Comparison of ENCODE assay signal across 28 mouse cellular contexts in genomic region chr9:54946256-54946655, GRCm38 (mm10). TPM values are rescaled to one million over a fixed set of nuclear protein-coding genes. Genes with fewer than 3 reads are reported as not detected.
A peak's percentile ranks its signal among the peaks of the same experiment; 100 is the strongest.
DNase-seq lines count a peak whose midpoint lies in the region; ATAC-seq and TF ChIP-seq lines count a peak whose summit lies in the region.
"Had no signal": no experiment of that assay in that cellular context is flagged by ENCODE, and none has a peak within 500 bp of the region (broad histone marks: within the 10 kb centered on the region; RNA-seq: fewer than 3 reads in every experiment).

No protein-coding gene starts in this region.

- no peak overlapping the region for H3K27ac ChIP-seq in limb, embryonic 14.5 days (replicated peaks; ENCODE audit: low read depth, low read length)
- H3K27ac ChIP-seq in limb, embryonic 10.5 days: no peak overlapping the region
- H3K27ac ChIP-seq in embryonic facial prominence, embryonic 14.5 days (replicated peaks; ENCODE audit: low read depth, low read length): no peak overlapping the region; the same call in 1 of the 2 replicates
- H3K27ac ChIP-seq: embryonic facial prominence, embryonic 15.5 days; hindbrain, embryonic 15.5 days; kidney, postnatal 0 days; midbrain, embryonic 10.5 days; neural tube, embryonic 15.5 days; stomach, embryonic 15.5 days had no signal

- peak; percentile 21; the same call in 1 of the 2 replicates for ATAC-seq in frontal cortex, adult (ENCODE audit: low TSS enrichment)
- no peak for ATAC-seq in limb, embryonic 14.5 days (ENCODE audit: low FRiP score, low read depth)
- ATAC-seq in embryonic facial prominence, embryonic 14.5 days (ENCODE audit: low read depth): no peak
- ATAC-seq: liver, postnatal 0 days; lung, postnatal 0 days; midbrain, embryonic 16.5 days had no signal

- H3K9ac ChIP-seq in limb, embryonic 14.5 days (ENCODE audit: low read depth, low read length, severe bottlenecking): no peak overlapping the region
- no peak overlapping the region for H3K9ac ChIP-seq in embryonic facial prominence, embryonic 14.5 days (ENCODE audit: low read depth, low read length)
- H3K9ac ChIP-seq: embryonic facial prominence, embryonic 15.5 days; hindbrain, embryonic 15.5 days; liver, postnatal 0 days; neural tube, embryonic 15.5 days; stomach, embryonic 15.5 days had no signal

- H3K9me3 ChIP-seq in limb, embryonic 14.5 days (ENCODE audit: control insufficient read depth, low read length): no peaks in the 10 kb centered on the region
- H3K9me3 ChIP-seq in limb, embryonic 10.5 days (replicated peaks): no peaks in the 10 kb centered on the region
- H3K9me3 ChIP-seq in embryonic facial prominence, embryonic 14.5 days (ENCODE audit: control insufficient read depth, low read length): no peaks in the 10 kb centered on the region
- H3K9me3 ChIP-seq: embryonic facial prominence, embryonic 15.5 days; hindbrain, embryonic 15.5 days; midbrain, embryonic 10.5 days; neural tube, embryonic 15.5 days; stomach, embryonic 15.5 days had no signal

- H3K4me2 ChIP-seq in limb, embryonic 14.5 days (replicated peaks; ENCODE audit: low read depth, low read length, severe bottlenecking): no peak overlapping the region
- H3K4me2 ChIP-seq in embryonic facial prominence, embryonic 14.5 days (ENCODE audit: low read depth, low read length): no peak overlapping the region
- H3K4me2 ChIP-seq: embryonic facial prominence, embryonic 15.5 days; heart, embryonic 11.5 days; hindbrain, embryonic 15.5 days; liver, embryonic 11.5 days; neural tube, embryonic 15.5 days; stomach, embryonic 15.5 days had no signal

- TF ChIP-seq POLR2A in limb, embryonic 14.5 days (IDR thresholded peaks at IDR 0.05; ENCODE audit: borderline replicate concordance, extremely low read depth, insufficient read depth, insufficient read length): no peak

- WGBS in limb, embryonic 14.5 days: 60% methylated on average over 16 of the region's 16 CpGs
- WGBS in limb, embryonic 10.5 days: 73% methylated on average over 16 of the region's 16 CpGs
- 58% methylated on average over 16 of the region's 16 CpGs for WGBS in embryonic facial prominence, embryonic 14.5 days

- no peak for DNase-seq in frontal cortex, postnatal 25 days (ENCODE audit: low spot score in 2 of 2)
- DNase-seq in limb, embryonic 14.5 days (ENCODE audit: low spot score): peak; percentile 15
- DNase-seq in limb, embryonic 10.5 days (ENCODE audit: low spot score): no peak
- DNase-seq in R1 (ENCODE audit: low read depth, low spot score): peak; percentile 16
- peak; percentile 62 for DNase-seq in embryonic facial prominence, embryonic 14.5 days (ENCODE audit: low spot score)
- no peak for DNase-seq in cerebellum, postnatal 10 days
- DNase-seq in heart, adult 18-20 months: no peak
- DNase-seq: adrenal gland, postnatal 36 days; cerebellum, adult 18-20 months; cerebellum, postnatal 25 days; gastrocnemius, postnatal 36 days; kidney, adult 2 months; liver, postnatal 0 days; right cerebral cortex, adult 18-20 months; right cerebral cortex, postnatal 4 days had no signal

- peaks cover 10% of the 10 kb centered on the region; the same call in 1 of the 2 replicates for H3K36me3 ChIP-seq in limb, embryonic 14.5 days (ENCODE audit: control insufficient read depth, insufficient read depth, low read length)
- no peaks in the 10 kb centered on the region for H3K36me3 ChIP-seq in limb, embryonic 10.5 days
- H3K36me3 ChIP-seq in embryonic facial prominence, embryonic 14.5 days (ENCODE audit: control insufficient read depth, insufficient read depth, low read length): peaks cover 7% of the 10 kb centered on the region; the same call in 1 of the 2 replicates
- H3K36me3 ChIP-seq: embryonic facial prominence, embryonic 15.5 days; hindbrain, embryonic 15.5 days; midbrain, embryonic 10.5 days; neural tube, embryonic 15.5 days; stomach, embryonic 15.5 days had no signal

- H3K4me1 ChIP-seq in limb, embryonic 14.5 days (ENCODE audit: control insufficient read depth, insufficient read depth, low read length): no peaks in the 10 kb centered on the region
- peaks cover 1% of the 10 kb centered on the region for H3K4me1 ChIP-seq in limb, embryonic 10.5 days
- H3K4me1 ChIP-seq in embryonic facial prominence, embryonic 14.5 days (ENCODE audit: control insufficient read depth, insufficient read depth, low read length): no peaks in the 10 kb centered on the region
- H3K4me1 ChIP-seq: embryonic facial prominence, embryonic 15.5 days; stomach, embryonic 15.5 days had no signal

- no peaks in the 10 kb centered on the region for H3K27me3 ChIP-seq in limb, embryonic 14.5 days (ENCODE audit: control insufficient read depth, insufficient read depth, low read length)
- no peaks in the 10 kb centered on the region for H3K27me3 ChIP-seq in limb, embryonic 10.5 days (ENCODE audit: low read depth, poor library complexity, severe bottlenecking)
- no peaks in the 10 kb centered on the region for H3K27me3 ChIP-seq in embryonic facial prominence, embryonic 14.5 days (replicated peaks; ENCODE audit: control insufficient read depth, insufficient read depth, low read length)
- H3K27me3 ChIP-seq: embryonic facial prominence, embryonic 15.5 days; hindbrain, embryonic 15.5 days; neural tube, embryonic 15.5 days; stomach, embryonic 15.5 days had no signal

- no peak overlapping the region for H3K4me3 ChIP-seq in limb, embryonic 14.5 days (replicated peaks; ENCODE audit: low read length)
- no peak overlapping the region for H3K4me3 ChIP-seq in limb, embryonic 10.5 days
- H3K4me3 ChIP-seq in embryonic facial prominence, embryonic 14.5 days (ENCODE audit: low read depth, low read length): no peak overlapping the region
- H3K4me3 ChIP-seq: embryonic facial prominence, embryonic 15.5 days; hindbrain, embryonic 15.5 days; midbrain, embryonic 10.5 days; neural tube, embryonic 15.5 days; stomach, embryonic 15.5 days had no signal

RNA-seq across cellular contexts. Expression of gene Psma4, which starts 4.3 kb away (rescaled TPM):
- polyA plus RNA-seq in limb, embryonic 14.5 days (2012; rRNA removed): 198 and 221 TPM in 2 replicates
- 296 and 297 TPM in 2 replicates for polyA plus RNA-seq in limb, embryonic 14.5 days (2014; fragmentation: Nextera tagmentation; extraction: Ambion mirVana)
- 330 and 337 TPM in 2 replicates for polyA plus RNA-seq in limb, embryonic 10.5 days (2016; fragmentation: Nextera tagmentation; extraction: Ambion mirVana)
- 285 and 291 TPM in 2 replicates for polyA plus RNA-seq in embryonic facial prominence, embryonic 14.5 days (2014; fragmentation: Nextera tagmentation; extraction: Ambion mirVana)
- 100 to 1,000 TPM; 123 to 128 TPM for total RNA-seq in heart, adult 18-20 months (2021)

RNA-seq across cellular contexts. Expression of gene AY074887, which starts 4.5 kb away (rescaled TPM):
- 0.20 TPM in 1 of 2 replicates, not detected in the other for polyA plus RNA-seq in limb, embryonic 14.5 days (2012; rRNA removed)
- 0.43 and 1.2 TPM in 2 replicates for polyA plus RNA-seq in limb, embryonic 14.5 days (2014; fragmentation: Nextera tagmentation; extraction: Ambion mirVana)
- polyA plus RNA-seq in limb, embryonic 10.5 days (2016; fragmentation: Nextera tagmentation; extraction: Ambion mirVana): 1.0 and 1.1 TPM in 2 replicates
- 1.0 and 1.2 TPM in 2 replicates for polyA plus RNA-seq in embryonic facial prominence, embryonic 14.5 days (2014; fragmentation: Nextera tagmentation; extraction: Ambion mirVana)
- total RNA-seq in heart, adult 18-20 months (2021): not detected
- total RNA-seq: adrenal gland, postnatal 36 days; gastrocnemius, postnatal 36 days; layer of hippocampus, postnatal 14 days had no signal
- polyA plus RNA-seq: kidney, adult 2 months had no signal

RNA-seq across cellular contexts. Expression of gene Hykk, which starts 29.2 kb away (rescaled TPM):
- polyA plus RNA-seq in limb, embryonic 14.5 days (2012; rRNA removed): 4.3 and 4.5 TPM in 2 replicates
- polyA plus RNA-seq in limb, embryonic 14.5 days (2014; fragmentation: Nextera tagmentation; extraction: Ambion mirVana): 5.9 TPM in 2 replicates
- polyA plus RNA-seq in limb, embryonic 10.5 days (2016; fragmentation: Nextera tagmentation; extraction: Ambion mirVana): 2.9 and 4.8 TPM in 2 replicates
- polyA plus RNA-seq in embryonic facial prominence, embryonic 14.5 days (2014; fragmentation: Nextera tagmentation; extraction: Ambion mirVana): 4.8 and 5.0 TPM in 2 replicates
- total RNA-seq in heart, adult 18-20 months (2021): 1 to 10 TPM; 1.2 to 1.3 TPM

RNA-seq across cellular contexts. Expression of gene Chrna5, which starts 34.4 kb away (rescaled TPM):
- polyA plus RNA-seq in limb, embryonic 14.5 days (2012; rRNA removed): 1.5 and 2.1 TPM in 2 replicates
- polyA plus RNA-seq in limb, embryonic 14.5 days (2014; fragmentation: Nextera tagmentation; extraction: Ambion mirVana): 1.4 and 2.6 TPM in 2 replicates
- 0.23 and 0.45 TPM in 2 replicates for polyA plus RNA-seq in limb, embryonic 10.5 days (2016; fragmentation: Nextera tagmentation; extraction: Ambion mirVana)
- 1.1 and 1.5 TPM in 2 replicates for polyA plus RNA-seq in embryonic facial prominence, embryonic 14.5 days (2014; fragmentation: Nextera tagmentation; extraction: Ambion mirVana)
- not detected for total RNA-seq in heart, adult 18-20 months (2021)
- total RNA-seq: gastrocnemius, postnatal 36 days; hematopoietic stem cell, adult 5-6 weeks had no signal
- polyA plus RNA-seq: heart, embryonic 11.5 days; kidney, adult 2 months; liver, embryonic 11.5 days; liver, postnatal 0 days had no signal

Comparison
In these comparisons a context has a peak if more than half of its experiments do, and no peak if none do; other contexts are left out.
1. DNase-seq: peak in limb, embryonic 14.5 days (single experiment), R1 (single experiment) and embryonic facial prominence, embryonic 14.5 days (single experiment); none in frontal cortex, postnatal 25 days (0 of 2), limb, embryonic 10.5 days (single experiment), cerebellum, postnatal 10 days (0 of 2) and heart, adult 18-20 months (0 of 2).